Mouse (Mus musculus): ENCODE measurements at regions not wholly inside any gene's neighbourhood (a gene's known extent, or its start where the extent isn't known, plus 50 kb on each side); places are given as distances from the start of the nearest gene placed in this dataset.

GRCm38 (mm10) chr17:15269056-15269612, 107.5 kb downstream of the Dll1 start:
- WGBS, result 89% methylated on average over 8 of the region's 8 CpGs
- no peaks in the 10 kb centered on the region for H3K27me3 ChIP-seq

DNA sequence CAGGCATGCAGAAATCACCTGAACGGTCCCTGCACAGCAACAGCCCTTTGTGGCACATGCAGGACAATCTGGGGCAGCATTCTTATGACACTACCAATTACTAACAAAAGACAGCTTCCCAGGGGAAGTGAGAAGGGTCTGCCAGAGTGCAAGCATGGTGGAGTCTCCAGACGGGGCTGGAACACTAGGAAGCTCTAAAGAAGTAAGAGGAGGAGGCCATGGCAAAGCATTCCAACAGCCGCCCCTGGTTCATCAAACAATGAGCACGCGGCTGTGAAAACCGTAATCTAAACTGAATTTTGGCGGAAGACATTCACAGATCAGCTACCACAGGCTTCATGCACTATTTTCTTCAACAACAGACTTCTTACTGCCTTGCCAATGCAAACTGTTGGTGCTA, 109.0 kb downstream of the Dll1 start:
- Histone ChIP-seq H3K4me1 (0 out of 2 replicates have a peak, but pooled peaks cover 2% of the 10 kb centered on the region), H3K4me2 (no peak overlapping the region), H3K36me3 (replicated peaks) (no peaks in the 10 kb centered on the region), H3K9ac (no peak overlapping the region), H3K4me3 (replicated peaks) (no peak overlapping the region), H3K9me3 (no peaks in the 10 kb centered on the region), H3K27ac (no peak overlapping the region), H3K27me3 (no peaks in the 10 kb centered on the region)
- ATAC-seq (ENCODE audit: low FRiP score), result no peak
- 76% methylated on average over 7 of the region's 7 CpGs for WGBS

More at GRCm38 (mm10) chr17:15269056-15269612, 107.5 kb downstream of the Dll1 start:
- H3K9me3 ChIP-seq, result no peaks in the 10 kb centered on the region
- H3K4me1 ChIP-seq, result 0 out of 2 replicates have a peak, but pooled peaks cover 2% of the 10 kb centered on the region
- no peak overlapping the region for H3K9ac ChIP-seq
- no peak overlapping the region for H3K27ac ChIP-seq
- no peaks in the 10 kb centered on the region for H3K36me3 ChIP-seq (replicated peaks)
- H3K4me3 ChIP-seq (replicated peaks), result no peak overlapping the region
- no peak for ATAC-seq (ENCODE audit: low FRiP score)
- H3K4me2 ChIP-seq, result no peak overlapping the region

GRCm38 (mm10) chr17:15259427-15260101, 117.1 kb downstream of the Dll1 start:
- no peaks in the 10 kb centered on the region for H3K36me3 ChIP-seq (replicated peaks)
- no peaks in the 10 kb centered on the region for H3K27me3 ChIP-seq
- no peak overlapping the region for H3K27ac ChIP-seq
- H3K4me1 ChIP-seq, result 0 out of 2 replicates have a peak, but pooled peaks cover 5% of the 10 kb centered on the region
- no peak overlapping the region for H3K9ac ChIP-seq
- H3K4me3 ChIP-seq (replicated peaks), result no peak overlapping the region
- WGBS, result 60% methylated on average over 11 of the region's 11 CpGs
- ATAC-seq (ENCODE audit: low FRiP score), result no peak
- no peaks in the 10 kb centered on the region for H3K9me3 ChIP-seq
- no peak overlapping the region for H3K4me2 ChIP-seq

DNA sequence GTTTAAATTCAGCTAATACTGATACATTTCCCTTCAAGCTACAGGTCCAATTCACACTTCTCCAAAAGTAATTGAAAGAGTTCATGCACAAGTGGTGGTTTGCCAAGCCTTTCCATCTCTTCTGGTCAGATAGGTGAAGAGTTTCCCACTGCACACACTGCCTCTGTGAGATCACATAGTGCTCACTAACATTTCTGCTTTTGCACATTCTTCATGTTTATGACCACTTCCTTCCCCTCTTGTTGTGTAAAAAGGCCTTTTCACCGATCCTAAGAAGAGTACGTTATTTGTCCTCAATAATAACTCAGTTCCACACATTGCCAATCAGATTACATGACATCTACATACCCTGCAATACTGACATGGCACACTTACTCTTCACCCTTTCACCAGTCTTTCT, 120.8 kb downstream of the Dll1 start:
- 84% methylated on average over 2 of the region's 2 CpGs for WGBS
- no peaks in the 10 kb centered on the region for H3K27me3 ChIP-seq

GRCm38 (mm10) chr17:15253785-15254184, 122.9 kb downstream of the Dll1 start:
- no peak overlapping the region for H3K4me2 ChIP-seq
- H3K9me3 ChIP-seq, result no peaks in the 10 kb centered on the region
- H3K4me1 ChIP-seq, result peaks cover 2% of the 10 kb centered on the region; the same call in 1 of the 2 replicates
- H3K36me3 ChIP-seq (replicated peaks), result no peaks in the 10 kb centered on the region
- H3K27ac ChIP-seq, result no peak overlapping the region
- 92% methylated on average over 4 of the region's 4 CpGs for WGBS
- no peak overlapping the region for H3K4me3 ChIP-seq (replicated peaks)
- H3K27me3 ChIP-seq, result no peaks in the 10 kb centered on the region
- no peak for ATAC-seq (ENCODE audit: low FRiP score)
- no peak overlapping the region for H3K9ac ChIP-seq

More for the DNA sequence above, 120.8 kb downstream of the Dll1 start:
- Histone ChIP-seq H3K9me3 (no peaks in the 10 kb centered on the region), H3K9ac (no peak overlapping the region), H3K27ac (no peak overlapping the region), H3K4me2 (no peak overlapping the region), H3K4me1 (0 out of 2 replicates have a peak, but pooled peaks cover 5% of the 10 kb centered on the region), H3K36me3 (replicated peaks) (no peaks in the 10 kb centered on the region), H3K4me3 (replicated peaks) (no peak overlapping the region)
- ATAC-seq (ENCODE audit: low FRiP score), result no peak

DNA sequence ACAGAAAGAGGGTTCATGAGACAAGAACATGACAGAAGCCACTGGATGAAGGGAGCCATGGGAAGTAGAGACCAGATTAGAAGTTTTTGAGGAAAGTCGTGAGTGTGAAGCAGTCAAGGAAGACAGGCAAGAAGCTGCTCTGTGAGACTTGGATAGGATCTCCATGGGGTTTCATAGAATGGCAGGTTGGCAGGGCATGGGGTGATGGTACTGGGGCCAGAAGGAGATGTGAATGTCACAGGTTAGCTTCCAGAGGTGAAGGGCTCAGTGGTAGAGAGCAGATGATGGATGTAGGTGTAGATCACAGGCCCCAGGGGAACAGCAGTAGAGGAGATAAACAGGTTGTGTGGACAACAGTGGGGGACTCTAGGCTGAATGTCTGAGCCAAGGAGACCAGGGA, 123.4 kb downstream of the Dll1 start:
- Histone ChIP-seq H3K27ac (no peak overlapping the region), H3K9ac (no peak overlapping the region), H3K4me2 (no peak overlapping the region), H3K36me3 (replicated peaks) (no peaks in the 10 kb centered on the region), H3K27me3 (no peaks in the 10 kb centered on the region), H3K4me1 (peaks cover 5% of the 10 kb centered on the region), H3K4me3 (replicated peaks) (no peak overlapping the region), H3K9me3 (no peaks in the 10 kb centered on the region)
- no peak for ATAC-seq (ENCODE audit: low FRiP score)
- WGBS, result 97% methylated on average over 1 of the region's 1 CpGs

DNA sequence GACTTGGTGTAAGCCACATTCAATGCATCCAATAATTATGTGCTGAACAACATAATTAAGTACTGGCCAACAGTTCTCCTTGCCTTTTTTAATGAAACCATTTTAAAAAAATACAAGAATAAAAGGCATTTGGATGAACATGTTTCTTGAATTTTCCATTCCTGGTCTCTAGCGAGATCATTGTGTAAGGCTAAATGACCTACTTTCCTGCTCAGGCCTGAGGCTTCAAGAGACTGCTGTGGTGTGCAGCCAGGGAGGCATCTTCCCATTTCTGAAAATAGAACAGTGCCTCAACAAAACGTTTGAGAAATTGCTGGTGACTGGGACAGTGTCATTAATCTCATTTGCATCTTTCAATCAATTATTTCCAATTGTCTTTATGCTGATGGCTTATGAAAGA, 124.5 kb downstream of the Dll1 start:
- Histone ChIP-seq H3K27me3 (no peaks in the 10 kb centered on the region), H3K4me1 (peaks cover 16% of the 10 kb centered on the region), H3K36me3 (replicated peaks) (no peaks in the 10 kb centered on the region), H3K4me3 (replicated peaks) (no peak overlapping the region), H3K9ac (no peak overlapping the region), H3K9me3 (no peaks in the 10 kb centered on the region), H3K4me2 (no peak overlapping the region), H3K27ac (no peak overlapping the region)
- ATAC-seq (ENCODE audit: low FRiP score), result no peak
- WGBS, result 75% methylated on average over 2 of the region's 2 CpGs

DNA sequence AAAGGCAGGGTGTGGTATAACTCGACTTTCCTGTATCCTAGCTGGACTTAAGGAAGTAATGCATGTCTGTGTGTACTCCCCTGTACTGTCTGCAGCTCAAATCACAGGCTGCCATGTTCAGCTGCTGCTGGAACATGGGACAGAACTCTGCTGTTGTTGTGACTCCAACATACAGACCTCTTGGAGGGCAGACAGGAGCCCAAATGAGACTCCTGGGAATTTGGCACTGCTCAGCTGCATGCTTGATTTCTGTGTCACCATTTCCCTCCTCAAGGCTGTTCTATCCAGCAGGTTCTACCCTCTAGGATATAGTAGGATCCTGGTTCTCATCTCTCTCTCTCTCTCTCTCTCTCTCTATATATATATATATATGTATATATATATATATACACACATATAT, 125.0 kb downstream of the Dll1 start:
- Histone ChIP-seq H3K4me3 (replicated peaks) (no peak overlapping the region), H3K4me1 (peaks cover 21% of the 10 kb centered on the region), H3K27ac (no peak overlapping the region), H3K9me3 (no peaks in the 10 kb centered on the region), H3K27me3 (no peaks in the 10 kb centered on the region), H3K9ac (no peak overlapping the region), H3K4me2 (no peak overlapping the region), H3K36me3 (replicated peaks) (no peaks in the 10 kb centered on the region)
- 76% methylated on average over 1 of the region's 1 CpGs for WGBS
- no peak for ATAC-seq (ENCODE audit: low FRiP score)

GRCm38 (mm10) chr17:15248417-15248791, 128.3 kb downstream of the Dll1 start:
- Histone ChIP-seq H3K27ac (peak overlapping the region; percentile 93), H3K27me3 (no peaks in the 10 kb centered on the region), H3K9me3 (no peaks in the 10 kb centered on the region), H3K4me3 (replicated peaks) (no peak overlapping the region), H3K4me1 (peaks cover 23% of the 10 kb centered on the region), H3K4me2 (peak overlapping the region; percentile 40), H3K36me3 (replicated peaks) (no peaks in the 10 kb centered on the region), H3K9ac (0 out of 2 replicates have a peak overlapping the region, but pooled peaks have one; percentile 9)
- WGBS, result 12% methylated on average over 4 of the region's 4 CpGs
- no peak for ATAC-seq (ENCODE audit: low FRiP score)

GRCm38 (mm10) chr17:15247546-15248416, 128.9 kb downstream of the Dll1 start:
- peak; percentile 96 for ATAC-seq (ENCODE audit: low FRiP score)
- peak overlapping the region; percentile 5; the same call in 1 of the 2 replicates for H3K4me3 ChIP-seq (replicated peaks)
- H3K27me3 ChIP-seq, result no peaks in the 10 kb centered on the region
- H3K4me1 ChIP-seq, result peaks cover 23% of the 10 kb centered on the region
- H3K4me2 ChIP-seq, result peak overlapping the region; percentile 40
- H3K27ac ChIP-seq, result peak overlapping the region; percentile 93
- 1% methylated on average over 20 of the region's 20 CpGs for WGBS
- H3K36me3 ChIP-seq (replicated peaks), result no peaks in the 10 kb centered on the region
- no peaks in the 10 kb centered on the region for H3K9me3 ChIP-seq
- H3K9ac ChIP-seq, result 0 out of 2 replicates have a peak overlapping the region, but pooled peaks have one; percentile 9

GRCm38 (mm10) chr17:15242976-15243635, 133.6 kb downstream of the Dll1 start:
- Histone ChIP-seq H3K27me3 (no peaks in the 10 kb centered on the region; the same call in 1 of the 2 replicates), H3K27ac (no peak overlapping the region), H3K9ac (no peak overlapping the region), H3K9me3 (no peaks in the 10 kb centered on the region), H3K36me3 (replicated peaks) (no peaks in the 10 kb centered on the region), H3K4me2 (no peak overlapping the region), H3K4me3 (replicated peaks) (no peak overlapping the region), H3K4me1 (peaks cover 16% of the 10 kb centered on the region)
- ATAC-seq (ENCODE audit: low FRiP score), result no peak
- 82% methylated on average over 6 of the region's 6 CpGs for WGBS

GRCm38 (mm10) chr17:15242356-15242755, 134.3 kb downstream of the Dll1 start:
- Histone ChIP-seq H3K36me3 (replicated peaks) (no peaks in the 10 kb centered on the region), H3K27ac (no peak overlapping the region), H3K27me3 (no peaks in the 10 kb centered on the region; the same call in 1 of the 2 replicates), H3K4me2 (no peak overlapping the region), H3K9me3 (no peaks in the 10 kb centered on the region), H3K9ac (no peak overlapping the region), H3K4me1 (peaks cover 8% of the 10 kb centered on the region), H3K4me3 (replicated peaks) (no peak overlapping the region)
- WGBS, result 96% methylated on average over 8 of the region's 8 CpGs
- ATAC-seq (ENCODE audit: low FRiP score), result no peak
